Mouse (Mus musculus): Measurements from ENCODE around the gene Kdm3a.

DNA sequence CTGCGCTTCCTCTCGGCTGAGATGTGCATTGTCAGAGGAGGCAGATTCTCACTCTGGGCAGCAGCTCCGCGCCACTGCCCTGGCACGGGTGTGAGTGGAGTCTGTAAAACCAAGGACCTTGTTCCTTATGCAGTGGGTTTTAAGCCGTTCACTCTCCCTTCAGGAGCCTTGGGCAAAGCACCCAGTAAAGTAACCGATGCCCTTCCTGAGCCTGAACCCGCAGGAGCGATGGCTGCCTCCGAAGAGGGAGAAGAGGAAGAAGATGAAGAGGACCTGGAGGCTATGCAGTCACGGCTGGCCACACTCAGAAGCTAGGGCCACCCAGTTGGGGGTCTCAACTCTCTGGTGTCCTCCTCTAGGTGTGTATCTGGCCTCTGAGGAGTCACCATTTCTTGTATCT lies 53.3 kb downstream of the Kdm3a start:
- no peak for TF ChIP-seq CTCF (IDR thresholded peaks at IDR 0.05; ENCODE audit: low read depth, low read length)
- no peak for TF ChIP-seq GATA1 (IDR thresholded peaks at IDR 0.05; ENCODE audit: borderline replicate concordance, low read length)

All from G1E (cell line).